Mouse (Mus musculus): ENCODE results near the gene Kcnj14. TPM values are rescaled to one million over a fixed set of nuclear protein-coding genes. Genes with fewer than 3 reads are reported as not detected.

Gene Kcnj14
- total RNA-seq, 2 experiments from 2014 or later: 1.6 to 2.4 TPM

DNA sequence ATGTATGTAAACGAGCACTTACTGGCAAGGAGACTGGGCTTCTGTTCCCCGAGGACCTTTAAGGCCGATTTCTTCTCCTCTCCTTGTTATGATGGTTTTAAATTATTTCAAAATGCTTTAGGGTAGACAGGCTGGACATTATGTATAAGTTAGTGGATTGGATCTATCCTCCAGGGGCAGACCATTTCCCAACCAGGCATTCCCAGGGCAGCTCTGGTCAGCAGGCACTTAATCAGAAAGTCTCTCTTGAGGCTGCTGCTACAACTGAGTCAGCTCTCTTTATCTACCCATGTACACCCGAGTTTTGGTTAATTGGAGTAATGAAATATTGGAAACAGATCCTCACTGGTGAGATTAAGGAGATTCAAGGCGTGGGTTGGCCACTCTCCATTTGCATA, 6.5 kb upstream of the Kcnj14 start:
- no peak for DNase-seq

- DNase-seq: peak; percentile 84 to 87
Observed at GRCm38 (mm10) chr7:45830427-45831127, 6.0 kb upstream of the Kcnj14 start, which contains the start of gene Grwd1. Gene Grwd1 (minus strand): TSS chr7:45830944.

DNA sequence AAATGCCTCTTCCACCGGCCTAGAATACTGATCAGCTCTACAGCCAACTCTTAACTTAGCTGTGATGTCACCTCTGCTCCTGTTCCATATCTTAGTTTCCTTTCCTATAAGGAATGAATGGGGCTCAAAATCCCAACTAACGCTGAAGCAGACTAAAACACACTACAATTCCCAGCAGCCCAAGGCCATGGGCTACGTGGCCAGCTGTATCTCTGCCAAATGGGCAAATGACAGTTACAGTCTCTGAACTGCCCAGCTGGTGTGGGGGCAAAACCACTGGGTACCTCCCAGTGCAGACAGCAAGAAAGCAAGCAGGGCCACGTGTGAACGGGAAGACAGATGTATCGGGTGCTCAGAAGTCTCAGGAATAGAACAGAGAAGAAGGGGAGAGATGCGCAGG, 2.0 kb upstream of the Kcnj14 start:
- DNase-seq: no peak

GRCm38 (mm10) chr7:45820913-45821312, 3.7 kb downstream of the Kcnj14 start:
- no peak for DNase-seq

DNA sequence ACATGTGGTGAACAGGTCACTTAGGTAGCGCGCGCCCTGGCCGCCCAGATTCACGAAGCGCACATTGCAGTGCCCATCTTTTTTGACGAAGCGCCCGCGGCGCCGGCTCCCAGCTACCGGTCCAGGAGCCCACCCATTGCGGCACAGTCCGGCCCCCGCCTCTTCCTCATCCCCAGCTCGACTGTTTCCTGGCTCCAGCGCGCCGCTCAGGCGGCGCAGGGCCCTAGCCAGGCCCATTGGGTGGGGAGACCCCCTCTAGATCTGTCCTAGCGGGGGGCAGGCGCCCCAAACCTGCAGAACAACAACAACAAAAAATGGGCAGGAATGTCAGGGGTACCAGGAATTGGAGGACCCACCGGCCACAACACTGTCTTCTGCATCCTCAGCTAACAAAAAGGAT, 4.7 kb downstream of the Kcnj14 start:
- no peak for DNase-seq

DNA sequence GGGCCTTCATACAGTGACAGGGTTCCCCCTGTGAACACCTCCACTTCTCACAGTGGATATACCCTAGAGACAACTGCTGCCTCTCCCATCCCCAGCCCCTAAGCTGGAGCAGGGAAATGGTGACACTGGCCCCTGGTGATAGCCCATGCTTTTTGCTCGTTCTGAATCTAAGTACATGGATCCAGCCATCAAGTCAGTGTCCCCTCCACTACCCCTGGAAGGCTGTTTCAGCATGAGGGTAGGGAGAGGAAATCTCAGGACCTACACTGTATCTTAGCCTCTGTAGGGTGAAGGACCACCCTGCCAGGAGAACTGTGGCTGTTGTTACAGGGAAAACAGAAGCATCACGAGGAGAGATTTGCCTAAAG, 8.6 kb downstream of the Kcnj14 start:
- DNase-seq: no peak

GRCm38 (mm10) chr7:45815323-45815983, 9.1 kb downstream of the Kcnj14 start:
- no peak for DNase-seq

DNA sequence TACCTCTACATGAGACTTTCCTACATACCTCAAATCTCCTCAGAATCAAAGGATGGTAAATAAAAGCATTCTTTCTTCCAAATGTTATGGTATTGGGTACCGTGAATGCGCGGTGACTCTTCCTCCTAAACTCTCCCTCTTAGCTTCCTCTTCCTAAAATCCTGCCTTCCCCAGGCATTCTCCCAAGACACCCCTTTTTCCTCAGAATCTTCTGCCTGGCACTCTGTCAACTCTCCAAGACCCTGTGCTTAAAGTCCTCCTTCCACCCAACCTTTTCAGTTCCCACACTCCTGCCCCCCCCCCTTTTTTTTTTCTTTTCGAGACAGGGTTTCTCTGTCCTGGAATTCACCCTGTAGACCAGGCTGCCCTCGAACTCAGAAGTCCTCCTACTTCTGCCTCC, 9.7 kb downstream of the Kcnj14 start:
- no peak for DNase-seq

DNA sequence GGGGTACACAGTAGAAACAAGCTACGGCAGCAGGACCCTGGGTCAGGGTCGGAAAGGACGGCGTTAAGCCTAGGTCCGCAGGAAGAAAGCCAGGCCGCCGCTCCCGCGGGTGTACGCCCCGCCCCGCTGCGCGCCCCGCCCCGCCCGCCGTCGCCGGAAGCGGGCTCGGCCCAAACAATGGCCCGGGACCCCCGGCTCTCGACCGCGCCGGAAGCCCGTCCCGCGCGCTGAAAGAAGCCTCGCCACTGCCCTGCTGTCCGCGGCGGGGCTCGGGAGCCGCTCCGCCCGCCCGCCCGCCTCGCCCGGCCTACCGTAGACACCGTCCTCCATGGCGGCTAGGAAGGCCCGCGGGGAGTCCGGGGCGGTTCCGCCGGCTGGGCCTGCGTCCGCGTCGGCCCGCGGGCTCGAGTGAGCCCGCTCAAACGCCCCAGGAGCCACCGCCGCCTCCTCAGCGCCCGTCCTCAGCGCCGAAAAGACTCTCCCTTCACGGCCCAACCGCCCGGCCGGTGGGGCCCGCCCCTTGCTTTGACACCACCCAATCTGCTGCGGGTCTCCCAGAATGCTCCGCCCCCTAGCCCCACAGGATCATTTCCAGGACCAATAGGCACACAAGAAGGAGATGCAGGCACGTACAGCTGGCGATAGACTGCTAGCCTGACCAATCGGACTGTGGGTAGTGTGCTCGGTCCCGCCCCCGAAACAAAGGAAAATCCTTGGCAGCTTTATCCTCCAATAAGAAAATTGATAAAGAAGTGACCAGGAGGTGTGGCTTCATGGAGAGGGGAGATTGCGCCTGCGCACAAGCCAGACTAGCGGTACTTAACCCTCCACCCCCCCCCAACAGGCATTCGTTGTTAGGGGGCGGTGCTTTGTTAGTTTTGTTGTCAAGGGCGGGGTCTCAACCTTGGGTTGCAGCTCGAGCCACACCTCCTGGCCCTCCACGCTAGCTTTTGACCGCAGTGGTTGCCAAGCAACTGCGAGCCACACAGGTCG, 10.5 kb downstream of the Kcnj14 start, which contains the start of gene Cyth2:
Gene Cyth2 (minus strand): TSS at position 795 of the 993 bp plus-strand sequence.
- peak; percentile 98 for DNase-seq

DNA sequence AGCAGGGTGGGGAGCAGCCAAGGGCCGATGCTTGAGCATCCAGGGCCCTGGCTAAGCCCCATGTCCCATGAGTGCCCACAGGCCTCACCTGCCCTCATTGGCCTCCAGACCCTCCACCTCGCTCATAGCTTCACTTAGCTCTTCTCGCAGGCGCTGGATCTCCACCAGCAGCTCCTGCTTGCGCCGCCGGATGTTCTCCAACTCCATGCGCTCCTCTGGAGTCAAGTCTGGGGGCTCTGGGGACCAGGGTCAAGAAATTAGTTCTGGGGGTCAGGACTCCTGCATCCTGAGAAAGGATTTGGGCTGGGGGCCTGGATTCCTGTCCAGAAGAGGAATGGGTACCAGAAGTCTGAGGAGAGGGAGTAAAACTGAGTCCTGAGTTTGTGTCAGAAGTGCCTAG, 11.7 kb downstream of the Kcnj14 start:
- DNase-seq: no peak

DNA sequence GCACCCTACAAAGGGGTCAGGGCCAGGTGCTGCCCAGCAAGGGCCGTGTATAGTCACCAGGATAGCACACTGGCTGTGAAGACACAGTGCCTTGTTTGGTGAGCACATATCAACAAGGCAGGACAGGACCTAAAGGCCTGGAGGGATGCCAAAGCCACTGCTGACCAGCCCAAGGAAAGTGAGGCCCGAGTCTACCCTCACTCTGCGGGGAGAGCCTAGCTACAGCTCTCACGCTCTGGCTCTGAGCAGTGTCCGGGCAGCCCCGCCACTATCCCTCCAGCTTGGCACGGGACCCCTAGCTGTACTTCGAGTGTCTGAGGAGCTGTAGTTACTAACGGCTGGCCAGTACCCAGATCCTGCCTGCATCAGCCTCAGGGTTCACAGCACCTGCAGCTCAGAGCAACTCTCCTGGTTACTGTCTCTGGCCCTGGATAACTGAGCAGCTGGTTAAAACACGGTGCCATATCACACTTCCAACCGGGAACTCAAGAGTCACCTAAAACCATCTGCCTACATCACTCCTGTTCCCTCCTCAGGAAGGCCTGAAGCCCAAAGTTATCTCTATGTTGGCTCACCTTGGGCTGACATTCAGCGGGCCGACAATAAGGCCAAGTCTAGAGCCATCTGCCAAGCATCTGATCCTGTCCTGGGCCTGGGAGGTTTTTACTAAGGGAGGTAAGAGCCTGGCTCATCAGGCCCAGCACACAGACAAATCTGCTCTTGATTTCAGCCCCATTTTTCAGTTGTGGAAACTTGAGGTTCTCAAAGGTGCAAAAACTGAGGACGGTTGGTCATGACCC, 15.1 kb downstream of the Kcnj14 start:
- DNase-seq: no peak

GRCm38 (mm10) chr7:45808471-45808870, 16.1 kb downstream of the Kcnj14 start:
- no peak for DNase-seq

DNA sequence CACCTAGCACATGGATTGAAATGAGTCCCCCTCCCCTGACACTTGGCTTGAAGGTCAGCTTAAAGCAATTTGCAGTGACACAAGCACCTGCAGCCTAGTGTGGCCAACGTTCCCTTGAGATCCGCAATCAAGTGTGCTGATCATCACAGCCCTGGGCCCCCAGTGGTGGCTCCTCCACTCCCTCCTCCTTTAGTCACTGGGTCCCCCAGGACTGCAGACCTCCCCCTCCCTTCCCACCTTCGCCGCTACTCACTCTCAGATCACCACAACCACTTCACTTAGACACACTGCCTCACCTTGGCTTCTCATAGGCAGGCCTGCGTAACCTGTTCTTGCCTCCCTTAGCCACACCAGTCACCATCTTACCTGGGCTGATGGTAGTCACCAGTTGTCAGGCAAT, 18.6 kb downstream of the Kcnj14 start:
- DNase-seq: no peak

DNA sequence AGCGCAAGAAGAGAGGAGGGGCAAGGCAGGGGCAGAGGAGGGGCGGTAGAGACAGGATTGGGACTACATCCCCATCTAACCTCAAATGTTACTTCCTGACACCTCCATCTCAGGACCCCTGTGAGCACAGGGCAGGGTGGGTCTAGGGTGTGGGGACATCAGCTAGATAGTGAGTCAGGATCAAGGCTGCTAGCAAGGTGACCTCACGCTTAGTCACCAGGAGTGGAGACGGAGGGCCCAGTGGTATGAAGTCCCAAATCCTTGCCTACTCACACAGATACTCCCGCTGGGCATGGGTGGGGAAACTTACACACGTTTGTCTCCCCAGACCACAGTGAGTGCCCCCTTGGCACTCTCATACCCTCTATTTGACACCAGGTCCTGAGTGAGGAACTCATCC, 22.0 kb downstream of the Kcnj14 start:
- no peak for DNase-seq

DNA sequence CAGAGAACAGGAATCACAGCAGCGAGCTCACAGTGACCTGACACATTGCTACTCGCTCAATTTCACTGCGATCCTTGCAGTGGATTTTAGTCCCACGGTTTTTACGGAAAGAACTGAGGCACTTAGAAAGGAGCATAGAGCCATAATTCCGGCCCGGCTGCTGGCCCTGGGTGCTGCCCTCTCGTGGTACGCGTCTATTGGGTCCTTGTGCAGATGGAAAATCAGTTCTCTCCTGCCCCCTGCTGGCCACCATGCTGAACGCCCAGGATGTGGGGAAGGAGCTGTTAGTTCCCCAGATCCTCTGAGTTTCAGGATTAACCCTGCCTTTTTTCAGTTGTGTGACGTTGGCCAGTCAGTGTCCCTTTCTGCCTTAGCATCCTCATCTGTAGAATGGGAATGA, 23.2 kb downstream of the Kcnj14 start:
- peak; percentile 87 to 89 for DNase-seq

- DNase-seq: no peak
Observed at GRCm38 (mm10) chr7:45800546-45801204, 23.9 kb downstream of the Kcnj14 start.

DNA sequence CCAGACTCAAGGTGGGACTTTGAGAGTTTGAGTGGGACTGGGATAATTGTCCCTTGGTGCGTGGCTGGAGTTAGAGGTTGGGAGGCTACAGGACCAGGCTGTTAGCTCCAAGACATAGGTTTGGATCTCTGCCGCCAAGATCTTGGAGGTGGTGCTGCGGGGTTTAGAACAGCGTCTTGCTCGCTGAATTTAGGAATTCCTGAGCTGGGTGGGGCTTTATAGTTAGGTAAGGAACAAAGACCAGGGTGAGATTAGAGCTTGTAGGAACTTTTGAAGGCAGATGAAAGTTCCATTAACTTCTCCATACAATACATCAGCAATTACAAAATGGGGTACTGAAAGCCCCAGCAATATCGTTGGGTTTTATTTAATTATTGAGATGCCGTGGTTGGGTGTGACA, 24.6 kb downstream of the Kcnj14 start:
- DNase-seq: no peak

DNA sequence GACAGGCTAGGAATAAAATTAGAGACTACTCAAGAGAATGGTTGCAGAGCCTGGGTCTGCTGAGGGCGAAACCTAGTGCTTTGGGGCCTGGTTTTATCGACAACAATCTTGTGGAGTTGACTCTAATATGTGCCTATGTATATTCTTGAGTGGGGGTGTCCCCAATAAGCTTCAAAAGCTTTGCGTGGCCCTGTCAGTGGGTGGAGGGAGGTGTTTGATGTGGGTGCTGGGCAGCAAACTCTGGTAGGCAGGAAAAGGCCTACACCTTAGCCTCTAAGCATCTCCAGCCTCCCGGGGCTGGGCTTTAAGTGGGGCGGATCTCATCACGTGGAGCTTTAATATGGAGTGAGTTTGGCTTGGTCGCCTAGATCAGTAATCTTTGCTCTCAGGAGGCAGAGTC, 25.7 kb downstream of the Kcnj14 start:
- DNase-seq: no peak

GRCm38 (mm10) chr7:45798511-45798836, 26.1 kb downstream of the Kcnj14 start:
- DNase-seq: no peak

DNA sequence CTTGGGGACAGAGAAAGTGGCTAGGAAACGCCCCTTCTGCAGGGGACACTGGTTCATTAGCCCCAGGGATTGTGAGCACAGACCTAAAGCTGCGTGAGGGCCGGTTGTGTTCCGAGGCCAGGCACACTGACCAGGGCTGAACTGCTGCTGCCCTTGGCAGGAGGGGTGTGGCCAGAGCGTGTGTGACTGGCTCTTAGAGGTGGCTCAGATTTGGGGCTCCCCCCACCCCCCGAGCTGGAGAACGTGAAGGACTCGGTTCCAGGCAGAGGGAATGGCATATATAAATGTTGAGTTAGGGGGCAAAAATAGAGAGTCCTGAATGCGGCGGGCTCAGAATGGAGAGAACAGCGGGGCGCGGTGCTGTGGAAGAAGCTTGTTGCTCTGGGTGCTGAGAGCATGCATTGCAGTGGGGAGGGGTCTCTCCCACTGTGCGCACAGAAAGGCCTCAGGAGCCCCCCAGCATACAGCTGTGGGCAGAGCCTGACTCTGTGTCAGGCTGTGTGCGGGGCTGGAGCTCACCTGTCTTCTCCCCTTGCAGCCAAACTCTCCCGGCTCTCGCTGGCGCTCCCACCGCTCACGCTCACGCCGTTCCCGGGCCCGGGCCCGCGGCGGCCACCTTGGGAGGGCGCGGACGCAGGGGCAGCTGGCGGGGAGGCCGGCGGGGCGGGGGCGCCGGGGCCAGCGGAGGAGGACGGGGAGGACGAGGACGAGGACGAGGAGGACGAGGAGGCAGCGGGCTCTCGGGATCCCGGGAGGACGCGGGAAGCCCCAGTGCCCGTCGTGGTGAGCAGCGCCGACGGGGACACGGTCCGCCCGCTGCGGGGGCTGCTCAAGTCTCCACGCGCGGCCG, 26.7 kb downstream of the Kcnj14 start:
- DNase-seq: peak in 1 of 2 experiments; percentile 8

DNA sequence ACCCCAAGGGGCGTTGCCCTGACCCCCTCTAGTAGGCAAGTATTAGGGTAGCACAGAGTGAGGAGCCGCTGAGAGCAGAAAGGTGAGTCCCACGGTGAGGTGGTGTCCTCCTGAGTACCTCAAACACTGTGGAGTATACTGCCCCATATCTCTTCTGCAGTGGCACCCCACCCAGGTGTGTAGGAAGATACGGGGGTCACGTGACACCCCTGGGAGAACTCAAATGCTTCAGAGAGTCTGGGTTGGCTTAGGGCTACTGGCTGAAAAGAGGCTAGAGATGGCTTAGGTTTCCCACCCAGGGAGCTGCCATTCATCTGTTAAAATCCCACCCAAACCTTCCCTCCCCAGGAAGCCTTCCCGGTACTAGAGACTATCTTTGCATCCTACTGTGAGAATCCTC, 27.6 kb downstream of the Kcnj14 start:
- DNase-seq: no peak

Measured in layer of hippocampus, postnatal 36 days (tissue).